Mouse (Mus musculus): ENCODE measurements around the gene Glis2.

- TF ChIP-seq POLR2AphosphoS5 (IDR thresholded peaks at IDR 0.05; ENCODE audit: borderline replicate concordance, low read depth, low read length) = no peak
- TF ChIP-seq POLR2A (IDR thresholded peaks at IDR 0.05; ENCODE audit: control insufficient read depth in 1 of 2, insufficient read depth in 1 of 2, low read depth in 1 of 2, low read length in 2 of 2, poor library complexity in 1 of 2) = no peak
- no peak for TF ChIP-seq GATA1 (IDR thresholded peaks at IDR 0.05; ENCODE audit: low read depth, low read length)
- TF ChIP-seq EP300 (IDR thresholded peaks at IDR 0.05; ENCODE audit: low read depth in 1 of 2, low read length in 2 of 2) = no peak
- TF ChIP-seq CTCF (IDR thresholded peaks at IDR 0.05 in 2 of 3, conservative IDR thresholded peaks at IDR 0.05 in 1 of 3; ENCODE audit: control insufficient read depth in 1 of 3, insufficient read depth in 1 of 3, low read depth in 2 of 3, low read length in 3 of 3, poor library complexity in 1 of 3, severe bottlenecking in 1 of 3) = no peak
- TF ChIP-seq TCF12 (IDR thresholded peaks at IDR 0.05; ENCODE audit: low read depth, low read length) = no peak
- TF ChIP-seq SIN3A (IDR thresholded peaks at IDR 0.05; ENCODE audit: low read length) = no peak
- no peak for TF ChIP-seq TAL1 (IDR thresholded peaks at IDR 0.05; ENCODE audit: low read length)
Measured at GRCm38 (mm10) chr16:4600701-4601310, 6.3 kb downstream of the Glis2 start.

Data from MEL (cell line).